Mouse (Mus musculus) urinary bladder, adult 2 months (tissue): ENCODE measurements around the gene Slc4a8. TPM values are rescaled to one million over a fixed set of nuclear protein-coding genes. Genes with fewer than 3 reads are reported as not detected.

Experiments used
- DNase-seq: peaks from one replicate; pipeline ENCODE4 v3.0.0; 2022; ENCODE audit warnings: low spot score
- polyA plus RNA-seq: library from polyadenylated mRNA; depleted of rRNA; stranded (reverse); fragments of >200 nt; gene quantifications from 2 replicates; pipeline ENCODE4 v1.2.3, GENCODE M21; 2012; rRNA removed

Slc4a8 gene
- polyA plus RNA-seq, 1 experiment: 5.6 TPM

GRCm38 (mm10) chr15:100830682-100831081 lies 69.1 kb downstream of the Slc4a8 start:
- DNase-seq: no peak

- no peak for DNase-seq
Measured at GRCm38 (mm10) chr15:100832144-100832543, 70.6 kb downstream of the Slc4a8 start.

DNA sequence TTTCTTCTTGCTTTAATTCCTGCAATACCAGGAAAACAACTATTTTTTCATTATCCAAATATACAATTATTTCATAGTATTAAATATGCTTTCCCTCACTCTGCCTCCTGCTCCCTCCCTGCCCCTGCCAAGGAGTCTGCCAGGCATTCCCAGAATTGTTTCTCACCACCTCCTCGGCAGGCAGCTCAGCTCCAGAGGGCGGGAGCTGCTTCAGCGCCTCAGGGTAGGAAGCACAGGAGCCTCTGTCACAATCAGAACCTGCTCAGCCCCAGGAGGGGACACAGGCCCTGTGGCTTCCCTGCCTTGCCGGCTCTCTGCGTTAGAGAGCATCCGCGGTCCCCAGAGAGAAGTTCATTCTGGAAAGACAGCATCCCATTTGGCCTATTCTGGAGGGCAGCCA lies 71.2 kb downstream of the Slc4a8 start:
- no peak for DNase-seq

- DNase-seq: no peak
Measured at GRCm38 (mm10) chr15:100836729-100837128, 75.2 kb downstream of the Slc4a8 start.

GRCm38 (mm10) chr15:100838607-100839207 lies 77.2 kb downstream of the Slc4a8 start:
- no peak for DNase-seq

GRCm38 (mm10) chr15:100844336-100844735 lies 82.8 kb downstream of the Slc4a8 start:
- DNase-seq: no peak

- no peak for DNase-seq
Measured at GRCm38 (mm10) chr15:100845049-100845879, 83.7 kb downstream of the Slc4a8 start.

GRCm38 (mm10) chr15:100847193-100847592 lies 85.6 kb downstream of the Slc4a8 start:
- DNase-seq: no peak

DNA sequence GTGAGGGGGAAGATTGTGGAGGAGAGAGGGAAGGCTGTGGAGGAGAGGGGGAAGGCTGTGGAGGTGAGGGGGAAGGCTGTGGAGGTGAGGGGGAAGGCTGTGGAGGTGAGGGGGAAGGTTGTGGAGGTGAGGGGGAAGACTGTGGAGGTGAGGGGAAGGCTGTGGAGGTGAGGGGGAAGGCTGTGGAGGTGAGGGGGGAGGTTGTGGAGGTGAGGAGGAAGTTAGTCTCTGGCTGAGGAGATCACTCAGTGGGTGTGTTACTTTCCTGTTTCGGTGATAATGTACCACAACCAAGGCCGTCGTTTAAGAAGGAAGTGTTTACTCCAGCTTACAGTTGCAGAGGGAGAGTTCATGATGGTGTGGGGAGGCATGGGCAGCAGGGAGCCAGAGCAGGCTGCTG lies 96.0 kb downstream of the Slc4a8 start:
- DNase-seq: no peak

GRCm38 (mm10) chr15:100860856-100861255 lies 99.3 kb downstream of the Slc4a8 start:
- DNase-seq: no peak

DNA sequence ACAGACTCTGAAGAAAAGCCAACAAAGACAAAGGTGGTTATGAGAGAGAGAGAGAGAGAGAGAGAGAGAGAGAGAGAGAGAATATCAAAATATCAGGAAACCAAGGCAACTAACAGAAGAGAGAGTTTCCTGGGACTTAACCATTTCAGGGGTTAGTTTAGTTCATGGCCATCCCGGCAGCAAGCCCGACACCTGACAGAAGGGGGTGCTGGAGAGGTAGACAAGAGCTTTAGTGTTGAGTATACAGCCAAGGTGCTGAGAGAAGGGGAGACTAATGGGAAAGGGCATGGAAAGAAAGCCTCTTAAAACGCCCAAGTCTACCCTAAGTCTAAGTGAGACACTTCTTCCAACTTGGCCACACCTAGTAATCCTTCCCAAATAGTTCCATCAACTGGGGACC lies 104.0 kb downstream of the Slc4a8 start:
- no peak for DNase-seq

- no peak for DNase-seq
Measured at GRCm38 (mm10) chr15:100869558-100869957, 108.0 kb downstream of the Slc4a8 start, which contains the start of gene Scn8a. Gene Scn8a (plus strand): TSS chr15:100869858.

- peak; percentile 31 for DNase-seq
Measured at GRCm38 (mm10) chr15:100870001-100870774, 108.6 kb downstream of the Slc4a8 start.

DNA sequence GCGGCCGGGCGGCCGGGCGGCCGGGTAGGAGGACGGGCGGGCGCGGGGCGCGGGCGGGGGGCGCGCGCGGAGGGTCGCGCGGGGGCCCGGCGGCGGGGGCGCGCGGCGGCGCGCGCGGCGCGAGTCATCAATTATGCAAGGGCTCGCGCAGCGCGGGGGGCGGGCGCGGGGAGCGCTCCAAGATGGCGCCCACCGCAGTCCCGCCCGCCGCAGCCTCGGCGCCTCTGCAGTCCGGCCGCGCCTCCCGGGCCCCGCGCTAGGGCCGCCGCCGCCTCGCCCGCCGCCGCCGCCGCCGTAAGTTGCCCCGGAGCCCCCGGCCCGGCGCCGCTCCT lies 109.2 kb downstream of the Slc4a8 start:
- DNase-seq: no peak

DNA sequence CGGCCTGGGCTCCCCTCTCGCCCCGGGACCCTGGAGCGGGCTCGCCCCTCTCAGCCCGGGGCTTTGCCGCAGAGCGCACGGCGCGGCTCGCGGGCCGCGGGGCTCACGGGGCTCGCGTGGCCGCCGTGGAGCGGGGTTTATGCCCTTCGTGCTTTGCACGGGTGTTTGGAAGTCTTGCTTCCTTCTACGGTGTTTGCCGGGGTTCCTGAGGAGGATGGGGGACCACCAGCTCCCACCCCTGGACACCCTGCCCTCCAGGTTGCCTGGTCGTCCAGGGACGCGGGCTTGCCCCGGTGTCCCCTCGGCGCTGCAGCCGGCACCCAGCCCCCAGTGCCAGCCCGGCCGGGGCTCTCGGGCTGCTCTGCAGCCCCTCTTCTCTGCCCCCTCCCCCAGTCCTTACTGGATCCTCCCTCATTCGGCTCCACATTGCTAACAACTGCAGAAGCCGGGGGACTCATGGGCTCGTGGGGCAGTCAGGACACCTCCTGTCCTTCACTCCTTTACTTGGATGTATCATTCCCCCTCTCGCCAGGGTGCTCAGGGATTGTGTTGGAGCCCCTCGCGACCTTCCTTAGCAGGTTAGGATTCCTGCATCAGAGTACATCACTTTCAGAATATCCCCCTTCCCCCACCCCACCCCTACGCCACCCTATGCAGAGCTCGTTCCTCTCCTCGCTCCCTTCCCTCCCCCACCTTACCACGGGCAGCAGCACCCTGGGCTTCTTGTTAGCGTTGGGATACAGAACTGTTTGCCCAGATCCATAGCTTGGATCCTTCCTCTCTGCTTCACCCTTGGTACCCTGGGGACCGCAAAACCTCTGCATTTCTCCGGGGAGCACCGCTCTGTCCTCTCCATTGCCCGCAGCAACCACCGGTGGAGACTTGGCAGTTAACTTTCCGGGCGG lies 109.8 kb downstream of the Slc4a8 start:
- DNase-seq: no peak

DNA sequence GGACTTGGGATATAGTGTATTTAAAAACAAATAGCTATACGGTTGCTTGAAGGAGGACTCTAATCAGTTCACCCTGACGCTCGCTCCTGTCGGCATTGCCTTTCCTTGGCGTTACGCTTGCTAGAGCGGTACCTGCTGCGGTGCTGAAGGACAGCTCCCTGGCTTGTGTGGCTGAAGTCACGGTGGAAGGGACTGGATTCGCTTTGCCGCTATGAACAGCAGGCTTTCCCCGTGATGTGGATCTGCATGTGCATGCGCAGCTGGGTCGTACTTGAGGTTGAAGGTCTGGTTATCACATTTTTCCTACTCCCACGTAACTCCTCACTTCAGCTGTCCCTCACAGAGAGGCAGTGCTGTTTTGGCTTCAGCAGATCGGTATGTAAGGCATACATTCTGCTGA lies 111.6 kb downstream of the Slc4a8 start:
- peak; percentile 40 for DNase-seq

Other genes starting within 250 kb of the Slc4a8 start
- 14.4 and 15.4 TPM in 2 replicates for gene Tfcp2, start 209.7 kb upstream of the Slc4a8 start, polyA plus RNA-seq
- 14.4 and 23.0 TPM in 2 replicates for gene Pou6f1, start 161.8 kb upstream of the Slc4a8 start, polyA plus RNA-seq
- gene Dazap2, start 146.4 kb upstream of the Slc4a8 start, polyA plus RNA-seq: 255 and 281 TPM in 2 replicates
- 65.7 and 67.6 TPM in 2 replicates for gene Smagp, start 124.8 kb upstream of the Slc4a8 start, polyA plus RNA-seq
- 6.5 and 6.6 TPM in 2 replicates for gene Bin2, start 92.2 kb upstream of the Slc4a8 start, polyA plus RNA-seq
- 97.3 and 135 TPM in 2 replicates for gene Cela1, start 73.8 kb upstream of the Slc4a8 start, polyA plus RNA-seq
- gene Galnt6, start 32.4 kb upstream of the Slc4a8 start, polyA plus RNA-seq: 14.7 and 20.5 TPM in 2 replicates
- 0.41 and 0.48 TPM in 2 replicates for gene Scn8a, start 108.1 kb downstream of the Slc4a8 start, polyA plus RNA-seq